Mouse (Mus musculus): ENCODE results near the gene Plekhm2. TPM values are rescaled to one million over a fixed set of nuclear protein-coding genes. Genes with fewer than 3 reads are reported as not detected.

The Plekhm2 gene
- polyA plus RNA-seq, 1 experiment from 2014 or later: 9.7 TPM

- no peaks in the 10 kb centered on the region for H3K36me3 ChIP-seq (replicated peaks)
- 93% methylated on average over 6 of the region's 6 CpGs for WGBS
- no peak for ATAC-seq (replicated peaks)
- H3K4me3 ChIP-seq: no peak overlapping the region
- H3K27ac ChIP-seq: no peak overlapping the region
- no peak overlapping the region for H3K4me2 ChIP-seq
- peaks cover 12% of the 10 kb centered on the region for H3K4me1 ChIP-seq
- H3K27me3 ChIP-seq (replicated peaks): no peaks in the 10 kb centered on the region
- no peak overlapping the region for H3K9ac ChIP-seq
- no peaks in the 10 kb centered on the region for H3K9me3 ChIP-seq
These were observed 5.7 kb downstream of the Plekhm2 start for GRCm38 (mm10) chr4:141658846-141659484.

DNA sequence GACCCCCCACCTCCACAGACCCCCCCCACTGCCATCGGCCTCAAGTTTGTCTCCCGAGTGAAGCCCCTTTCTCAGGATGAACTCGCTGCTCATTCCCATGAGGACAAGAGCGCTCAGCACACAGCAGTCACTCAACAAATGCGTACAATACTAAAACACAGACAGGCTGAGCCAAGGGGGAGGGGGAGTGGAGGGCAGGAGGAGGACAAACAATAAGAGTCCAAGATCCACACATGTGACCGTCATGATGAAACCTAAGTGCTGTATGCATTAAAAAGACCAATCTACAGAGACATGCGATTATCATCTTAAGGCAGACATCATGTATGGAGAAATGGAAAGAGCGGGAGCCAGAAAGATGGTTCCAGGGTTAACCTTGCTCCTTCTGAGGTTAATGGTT, 7.8 kb downstream of the Plekhm2 start:
- H3K4me2 ChIP-seq: no peak overlapping the region
- H3K27ac ChIP-seq: no peak overlapping the region
- H3K27me3 ChIP-seq (replicated peaks): no peaks in the 10 kb centered on the region
- H3K36me3 ChIP-seq (replicated peaks): no peaks in the 10 kb centered on the region
- ATAC-seq (replicated peaks): no peak
- 74% methylated on average over 8 of the region's 8 CpGs for WGBS
- peaks cover 2% of the 10 kb centered on the region; the same call in 1 of the 2 replicates for H3K4me1 ChIP-seq
- H3K9me3 ChIP-seq: no peaks in the 10 kb centered on the region
- H3K9ac ChIP-seq: no peak overlapping the region
- H3K4me3 ChIP-seq: no peak overlapping the region

GRCm38 (mm10) chr4:141655908-141656608, 8.6 kb downstream of the Plekhm2 start:
- ATAC-seq (replicated peaks): no peak
- Histone ChIP-seq H3K36me3 (replicated peaks) (no peaks in the 10 kb centered on the region), H3K27ac (no peak overlapping the region), H3K27me3 (replicated peaks) (no peaks in the 10 kb centered on the region), H3K9me3 (no peaks in the 10 kb centered on the region), H3K4me3 (no peak overlapping the region), H3K4me2 (no peak overlapping the region), H3K9ac (no peak overlapping the region), H3K4me1 (peaks cover 2% of the 10 kb centered on the region; the same call in 1 of the 2 replicates)
- 91% methylated on average over 12 of the region's 12 CpGs for WGBS

DNA sequence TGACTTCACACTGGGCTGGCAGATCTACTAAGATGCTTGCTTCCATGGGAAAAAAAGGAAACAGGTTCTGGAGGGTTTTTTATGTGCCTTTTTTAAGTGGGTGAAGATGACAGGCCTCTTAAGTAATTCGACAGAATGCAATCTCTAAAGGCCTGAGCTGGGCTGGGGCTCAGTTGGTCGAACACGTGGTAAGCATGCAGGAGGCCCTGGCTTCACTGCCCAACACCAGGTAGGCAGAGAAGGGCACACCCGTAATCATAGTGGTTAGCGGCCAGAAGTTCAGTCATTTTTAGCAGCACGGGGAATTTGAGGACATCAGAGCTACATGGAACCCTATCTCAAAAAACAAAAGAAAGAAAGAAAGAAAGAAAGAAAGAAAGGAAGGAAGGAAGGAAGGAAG, 10.2 kb downstream of the Plekhm2 start:
- no peaks in the 10 kb centered on the region for H3K27me3 ChIP-seq (replicated peaks)
- H3K4me2 ChIP-seq: no peak overlapping the region
- no peak overlapping the region for H3K9ac ChIP-seq
- 94% methylated on average over 6 of the region's 6 CpGs for WGBS
- H3K27ac ChIP-seq: peak overlapping the region; percentile 10; the same call in 1 of the 2 replicates
- ATAC-seq (replicated peaks): no peak
- peaks cover 2% of the 10 kb centered on the region; the same call in 1 of the 2 replicates for H3K4me1 ChIP-seq
- H3K36me3 ChIP-seq (replicated peaks): no peaks in the 10 kb centered on the region
- H3K9me3 ChIP-seq: no peaks in the 10 kb centered on the region
- no peak overlapping the region for H3K4me3 ChIP-seq

DNA sequence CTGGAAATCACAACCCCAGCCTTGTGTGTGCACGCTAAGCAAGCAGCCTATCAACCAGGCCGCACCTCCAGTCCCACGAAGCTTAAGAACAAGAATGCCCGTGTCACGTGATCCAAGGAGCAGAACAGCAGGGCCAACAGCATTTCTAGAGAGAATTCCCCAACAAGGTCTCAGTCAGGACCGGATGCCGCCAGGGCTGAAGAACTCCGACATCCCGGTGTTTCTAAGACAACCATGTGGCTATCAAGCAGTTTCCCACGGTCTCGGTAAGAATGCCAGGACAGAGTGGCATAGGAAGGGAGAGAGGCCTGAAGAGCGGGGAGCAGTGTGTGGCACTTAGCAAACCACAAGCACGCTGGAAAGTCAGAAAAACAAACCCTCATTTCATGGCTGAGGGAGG, 10.9 kb downstream of the Plekhm2 start:
- no peak overlapping the region for H3K9ac ChIP-seq
- peak overlapping the region; percentile 10; the same call in 1 of the 2 replicates for H3K27ac ChIP-seq
- no peaks in the 10 kb centered on the region for H3K27me3 ChIP-seq (replicated peaks)
- H3K4me2 ChIP-seq: no peak overlapping the region
- H3K9me3 ChIP-seq: no peaks in the 10 kb centered on the region
- no peak for ATAC-seq (replicated peaks)
- no peak overlapping the region for H3K4me3 ChIP-seq
- H3K4me1 ChIP-seq: peaks cover 2% of the 10 kb centered on the region; the same call in 1 of the 2 replicates
- WGBS: 90% methylated on average over 13 of the region's 13 CpGs
- H3K36me3 ChIP-seq (replicated peaks): no peaks in the 10 kb centered on the region

DNA sequence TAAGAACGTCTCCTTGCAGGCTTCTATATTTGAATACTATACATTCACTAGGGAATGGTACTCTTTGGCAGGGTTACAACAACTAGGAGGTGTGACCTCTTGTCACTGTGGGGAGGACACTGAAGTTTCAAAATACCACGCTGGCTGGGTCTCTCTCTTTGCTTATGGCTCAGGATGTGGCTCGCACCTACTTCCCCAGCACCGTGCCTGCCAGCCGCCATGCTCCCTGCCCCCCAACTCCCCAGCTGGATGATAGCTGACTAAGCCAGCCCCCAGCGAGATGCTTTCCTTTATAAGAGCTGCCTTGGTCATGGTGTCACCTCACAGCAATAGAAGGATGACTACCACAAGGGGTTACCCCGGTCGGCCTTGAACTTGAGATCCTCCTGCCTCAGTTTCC, 11.7 kb downstream of the Plekhm2 start:
- Histone ChIP-seq H3K4me2 (no peak overlapping the region), H3K9me3 (no peaks in the 10 kb centered on the region), H3K4me3 (no peak overlapping the region), H3K9ac (no peak overlapping the region), H3K27ac (no peak overlapping the region), H3K27me3 (replicated peaks) (no peaks in the 10 kb centered on the region), H3K4me1 (peaks cover 2% of the 10 kb centered on the region; the same call in 1 of the 2 replicates), H3K36me3 (replicated peaks) (no peaks in the 10 kb centered on the region)
- WGBS: 94% methylated on average over 8 of the region's 8 CpGs
- ATAC-seq (replicated peaks): no peak

GRCm38 (mm10) chr4:141651944-141652343, 12.8 kb downstream of the Plekhm2 start:
- Histone ChIP-seq H3K9ac (no peak overlapping the region), H3K9me3 (no peaks in the 10 kb centered on the region), H3K27ac (no peak overlapping the region), H3K36me3 (replicated peaks) (no peaks in the 10 kb centered on the region), H3K4me2 (no peak overlapping the region), H3K4me3 (no peak overlapping the region), H3K27me3 (replicated peaks) (no peaks in the 10 kb centered on the region), H3K4me1 (no peaks in the 10 kb centered on the region)
- ATAC-seq (replicated peaks): no peak
- 75% methylated on average over 10 of the region's 10 CpGs for WGBS

- Histone ChIP-seq H3K9me3 (no peaks in the 10 kb centered on the region), H3K9ac (no peak overlapping the region), H3K4me2 (no peak overlapping the region), H3K36me3 (replicated peaks) (no peaks in the 10 kb centered on the region), H3K4me3 (no peak overlapping the region), H3K4me1 (no peaks in the 10 kb centered on the region), H3K27me3 (replicated peaks) (no peaks in the 10 kb centered on the region), H3K27ac (no peak overlapping the region)
- no peak for ATAC-seq (replicated peaks)
- 87% methylated on average over 6 of the region's 6 CpGs for WGBS
These were observed 13.4 kb downstream of the Plekhm2 start for GRCm38 (mm10) chr4:141651286-141651685.

GRCm38 (mm10) chr4:141649244-141649643, 15.5 kb downstream of the Plekhm2 start:
- Histone ChIP-seq H3K36me3 (replicated peaks) (no peaks in the 10 kb centered on the region), H3K27ac (no peak overlapping the region; the same call in 1 of the 2 replicates), H3K4me1 (0 out of 2 replicates have a peak, but pooled peaks cover under 1% of the 10 kb centered on the region), H3K4me2 (no peak overlapping the region), H3K27me3 (replicated peaks) (no peaks in the 10 kb centered on the region), H3K9me3 (no peaks in the 10 kb centered on the region), H3K4me3 (no peak overlapping the region), H3K9ac (no peak overlapping the region)
- no peak for ATAC-seq (replicated peaks)
- 80% methylated on average over 6 of the region's 6 CpGs for WGBS

DNA sequence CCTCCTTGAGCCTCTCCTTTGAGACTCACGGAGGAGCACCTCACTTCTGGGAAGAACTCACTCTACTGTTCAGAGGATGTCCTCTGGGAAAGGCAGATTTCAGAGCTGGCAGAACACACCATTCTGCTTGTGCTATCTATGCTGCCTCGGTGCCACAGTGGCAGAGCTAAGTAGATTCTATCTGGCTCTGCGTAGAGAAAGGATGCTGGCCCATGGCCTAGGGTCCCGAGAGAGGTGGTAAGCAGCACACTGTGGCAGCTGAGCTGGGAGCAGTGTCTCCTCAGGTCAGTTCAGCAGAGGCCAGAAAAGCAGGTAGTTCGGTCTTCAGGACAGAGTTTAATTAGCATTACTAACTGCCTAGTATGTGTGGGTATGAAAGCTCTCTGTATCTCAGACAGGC, 16.4 kb downstream of the Plekhm2 start:
- Histone ChIP-seq H3K27ac (no peak overlapping the region), H3K9ac (no peak overlapping the region), H3K27me3 (replicated peaks) (no peaks in the 10 kb centered on the region), H3K36me3 (replicated peaks) (no peaks in the 10 kb centered on the region), H3K9me3 (no peaks in the 10 kb centered on the region), H3K4me1 (peaks cover 7% of the 10 kb centered on the region; the same call in 1 of the 2 replicates), H3K4me3 (no peak overlapping the region), H3K4me2 (no peak overlapping the region)
- 82% methylated on average over 5 of the region's 5 CpGs for WGBS
- ATAC-seq (replicated peaks): no peak

DNA sequence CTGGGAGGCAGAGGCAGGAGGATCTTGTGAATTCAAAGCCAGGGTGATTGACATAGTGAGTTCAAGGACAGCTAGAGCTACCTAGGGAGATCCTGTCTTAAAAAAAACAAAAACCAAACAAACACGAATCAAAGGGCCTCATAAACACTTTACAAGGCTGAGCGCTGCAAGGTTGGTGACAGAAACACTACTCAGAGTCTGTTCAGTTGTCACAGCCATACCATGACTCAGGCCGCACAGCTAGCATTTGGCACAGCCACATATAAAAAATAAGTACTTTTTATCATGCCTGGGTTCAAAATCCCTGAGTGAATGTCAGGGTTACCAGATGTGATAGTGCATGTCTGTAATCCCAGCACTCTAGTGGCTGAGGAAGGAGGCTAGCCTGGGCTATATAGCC, 17.5 kb downstream of the Plekhm2 start:
- Histone ChIP-seq H3K4me2 (no peak overlapping the region), H3K27ac (no peak overlapping the region), H3K4me1 (peaks cover 7% of the 10 kb centered on the region; the same call in 1 of the 2 replicates), H3K9me3 (no peaks in the 10 kb centered on the region), H3K4me3 (no peak overlapping the region), H3K9ac (no peak overlapping the region), H3K27me3 (replicated peaks) (no peaks in the 10 kb centered on the region), H3K36me3 (replicated peaks) (no peaks in the 10 kb centered on the region)
- no peak for ATAC-seq (replicated peaks)
- 88% methylated on average over 3 of the region's 3 CpGs for WGBS

DNA sequence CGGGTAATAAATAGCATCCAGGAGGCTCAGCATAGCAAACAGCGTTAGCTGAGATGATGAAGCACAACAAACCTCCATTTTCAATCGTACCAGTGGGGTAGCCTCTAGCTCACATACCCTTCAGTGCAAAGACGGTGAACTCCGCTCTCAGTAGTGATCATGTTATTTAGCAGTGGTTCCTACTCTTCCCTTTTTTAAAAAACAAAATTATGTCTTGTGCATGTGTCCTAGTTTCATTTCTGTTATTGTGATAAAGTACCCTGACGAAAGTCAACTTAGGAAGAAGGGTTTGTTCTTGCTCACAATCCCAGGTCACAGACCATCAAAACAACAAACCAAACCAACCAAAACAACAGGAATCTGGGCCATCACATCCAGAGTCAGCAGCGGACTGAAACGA, 18.7 kb downstream of the Plekhm2 start:
- no peak overlapping the region for H3K27ac ChIP-seq
- 94% methylated on average over 8 of the region's 8 CpGs for WGBS
- no peaks in the 10 kb centered on the region for H3K27me3 ChIP-seq (replicated peaks)
- H3K9me3 ChIP-seq: no peaks in the 10 kb centered on the region
- H3K4me3 ChIP-seq: no peak overlapping the region
- no peak overlapping the region for H3K9ac ChIP-seq
- no peak overlapping the region for H3K4me2 ChIP-seq
- ATAC-seq (replicated peaks): no peak
- peaks cover 7% of the 10 kb centered on the region; the same call in 1 of the 2 replicates for H3K36me3 ChIP-seq (replicated peaks)
- H3K4me1 ChIP-seq: peaks cover 7% of the 10 kb centered on the region; the same call in 1 of the 2 replicates

Measured in midbrain, embryonic 15.5 days (tissue).